Mouse (Mus musculus) CD4-positive helper T cell, adult 2 months (primary cell): ENCODE results near the gene Gtf2h5.

Experiments used
- DNase-seq: peaks from one replicate; pipeline ENCODE4 v3.0.0-alpha.2; 2012; ENCODE audit warnings: low read depth, missing footprints, low spot score

Gtf2h5 gene

GRCm38 (mm10) chr17:6079287-6080122 lies at the start of gene Gtf2h5, which contains the start of gene Serac1:
Gtf2h5 (plus strand) TSS chr17:6079786.
Serac1 (minus strand) TSS chr17:6079741.
- peak; percentile 97 for DNase-seq

GRCm38 (mm10) chr17:6035661-6036060 lies 43.9 kb upstream of the Gtf2h5 start:
- DNase-seq = no peak

- DNase-seq = no peak
Observed at GRCm38 (mm10) chr17:6036458-6036857, 43.1 kb upstream of the Gtf2h5 start.

- no peak for DNase-seq
Observed at GRCm38 (mm10) chr17:6036872-6037271, 42.7 kb upstream of the Gtf2h5 start.

- no peak for DNase-seq
Observed at GRCm38 (mm10) chr17:6037507-6037906, 42.1 kb upstream of the Gtf2h5 start.

- DNase-seq = no peak
Observed at GRCm38 (mm10) chr17:6052801-6053200, 26.8 kb upstream of the Gtf2h5 start.

- DNase-seq = peak; percentile 56
Observed at GRCm38 (mm10) chr17:6054934-6055355, 24.6 kb upstream of the Gtf2h5 start.

GRCm38 (mm10) chr17:6062793-6063192 lies 16.8 kb upstream of the Gtf2h5 start:
- DNase-seq = no peak

GRCm38 (mm10) chr17:6063532-6063931 lies 16.1 kb upstream of the Gtf2h5 start:
- DNase-seq = no peak

GRCm38 (mm10) chr17:6066021-6066420 lies 13.6 kb upstream of the Gtf2h5 start:
- DNase-seq = no peak

GRCm38 (mm10) chr17:6067613-6068012 lies 12.0 kb upstream of the Gtf2h5 start:
- no peak for DNase-seq

GRCm38 (mm10) chr17:6069866-6070265 lies 9.7 kb upstream of the Gtf2h5 start:
- no peak for DNase-seq

GRCm38 (mm10) chr17:6073405-6073804 lies 6.2 kb upstream of the Gtf2h5 start:
- no peak for DNase-seq

- no peak for DNase-seq
Observed at GRCm38 (mm10) chr17:6083323-6083890, 3.8 kb downstream of the Gtf2h5 start.

- DNase-seq = no peak
Observed at GRCm38 (mm10) chr17:6091604-6092003, 12.0 kb downstream of the Gtf2h5 start.

GRCm38 (mm10) chr17:6095579-6095978 lies 16.0 kb downstream of the Gtf2h5 start:
- DNase-seq = peak; percentile 19

- DNase-seq = peak; percentile 73
Observed at GRCm38 (mm10) chr17:6097884-6098283, 18.3 kb downstream of the Gtf2h5 start.

GRCm38 (mm10) chr17:6102287-6102686 lies 22.7 kb downstream of the Gtf2h5 start:
- no peak for DNase-seq

- no peak for DNase-seq
Observed at GRCm38 (mm10) chr17:6103566-6103965, 24.0 kb downstream of the Gtf2h5 start.

GRCm38 (mm10) chr17:6106361-6107014 lies 26.9 kb downstream of the Gtf2h5 start, which contains the start of gene Tulp4:
Tulp4 (plus strand) TSS chr17:6106437.
- DNase-seq = peak; percentile 92

GRCm38 (mm10) chr17:6107015-6107601 lies 27.5 kb downstream of the Gtf2h5 start:
- DNase-seq = peak; percentile 47

GRCm38 (mm10) chr17:6108175-6108574 lies 28.6 kb downstream of the Gtf2h5 start:
- DNase-seq = no peak
